Mouse (Mus musculus): ENCODE results near the gene Nxpe4. TPM values are rescaled to one million over a fixed set of nuclear protein-coding genes. Genes with fewer than 3 reads are reported as not detected.
"Not testable (repeated sequence)": the region's sequence is repeated elsewhere in the genome, so short reads cannot be mapped to it uniquely, and the experiment has no call there.

Gene Nxpe4
- total and polyA plus RNA-seq, 2 experiments from 2014 or later: 5.9 to 9.5 TPM

DNA sequence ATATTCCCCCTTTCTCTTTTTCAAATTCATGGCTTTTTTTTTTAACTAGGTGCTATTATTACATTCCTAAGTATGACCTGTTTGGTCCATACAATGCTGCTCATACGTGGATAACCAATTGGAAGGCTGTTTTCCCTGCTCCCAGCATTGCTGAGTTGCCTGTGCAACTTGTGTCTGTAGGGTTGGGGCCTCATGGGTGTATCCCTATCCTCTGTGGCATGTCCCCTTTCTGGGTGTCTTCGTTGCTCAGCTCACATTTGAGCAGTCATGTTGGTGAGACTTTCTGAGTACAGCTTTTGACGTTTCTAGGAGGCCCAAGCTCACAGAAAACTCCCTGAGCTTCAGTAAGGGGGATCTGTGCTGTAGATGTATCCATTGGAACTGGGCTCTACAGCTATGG, 242.9 kb downstream of the Nxpe4 start:
- Histone ChIP-seq H3K4me3 (ENCODE audit: low read depth, low read length) (no peak overlapping the region), H3K27ac (ENCODE audit: low read depth) (no peak overlapping the region), H3K36me3 (replicated peaks; ENCODE audit: control insufficient read depth, insufficient read depth, low read length) (no peaks in the 10 kb centered on the region), H3K4me2 (ENCODE audit: low read depth, low read length) (no peak overlapping the region), H3K27me3 (ENCODE audit: control insufficient read depth, insufficient read depth, low read length) (no peaks in the 10 kb centered on the region), H3K9me3 (replicated peaks; ENCODE audit: control insufficient read depth, low read length) (no peaks in the 10 kb centered on the region; the same call in 1 of the 2 replicates), H3K9ac (replicated peaks; ENCODE audit: low read depth, low read length) (no peak overlapping the region), H3K4me1 (ENCODE audit: control insufficient read depth, insufficient read depth) (no peaks in the 10 kb centered on the region)
- 55% methylated on average over 3 of the region's 3 CpGs for WGBS
- ATAC-seq (ENCODE audit: insufficient read depth, low read depth) (no peak), DNase-seq (ENCODE audit: low spot score) (no peak)
- TF ChIP-seq EP300 (IDR thresholded peaks at IDR 0.05; ENCODE audit: low read depth): no peak
- TF ChIP-seq CTCF (IDR thresholded peaks at IDR 0.05; ENCODE audit: low read depth): no peak

DNA sequence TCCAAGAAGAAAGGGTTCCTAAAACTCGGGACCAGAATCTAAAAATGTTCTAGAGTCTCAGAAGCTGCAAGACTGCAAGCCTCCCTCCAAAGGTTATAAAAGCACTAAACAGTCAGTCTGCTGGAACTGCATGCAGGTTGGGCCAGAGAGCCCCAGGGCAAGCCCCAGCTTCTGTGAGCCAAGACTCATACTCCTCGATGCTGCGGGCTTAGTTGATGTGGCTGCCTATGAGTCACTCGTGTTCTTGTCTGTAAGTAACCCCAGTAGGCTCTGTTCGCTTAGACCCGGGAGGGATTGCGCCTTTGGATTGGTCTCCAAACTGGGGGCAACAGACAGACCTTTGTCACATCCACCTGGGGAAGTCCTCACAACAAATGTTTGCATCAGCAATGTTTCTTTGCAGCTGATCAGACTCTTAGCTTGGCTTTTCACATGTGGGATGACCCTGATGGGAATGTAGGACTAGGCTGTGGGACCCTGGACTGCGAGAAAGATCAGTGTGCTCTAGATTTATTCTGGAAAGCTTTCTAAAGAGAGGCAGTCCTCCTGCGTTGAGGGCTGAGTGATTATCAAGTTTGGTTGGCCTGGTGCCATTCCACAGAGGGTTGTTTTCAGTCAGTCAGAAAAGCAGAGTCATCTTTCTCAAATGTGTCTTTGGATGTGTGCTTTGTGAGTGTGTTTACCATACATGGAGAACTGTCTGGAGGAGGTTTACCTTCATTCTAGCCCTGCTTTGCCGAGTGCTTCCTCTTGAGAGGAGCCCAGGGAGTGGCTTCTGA, 245.9 kb downstream of the Nxpe4 start:
- WGBS: 56% methylated on average over 10 of the region's 10 CpGs
- no peak for DNase-seq (ENCODE audit: low spot score)
- H3K4me3 ChIP-seq (ENCODE audit: low read depth, low read length): no peak overlapping the region
- no peaks in the 10 kb centered on the region; the same call in 1 of the 2 replicates for H3K9me3 ChIP-seq (replicated peaks; ENCODE audit: control insufficient read depth, low read length)
- no peaks in the 10 kb centered on the region for H3K4me1 ChIP-seq (ENCODE audit: control insufficient read depth, insufficient read depth)
- TF ChIP-seq EP300 (IDR thresholded peaks at IDR 0.05; ENCODE audit: low read depth) (no peak), CTCF (IDR thresholded peaks at IDR 0.05; ENCODE audit: low read depth) (no peak)
- no peak overlapping the region for H3K27ac ChIP-seq (ENCODE audit: low read depth)
- H3K27me3 ChIP-seq (ENCODE audit: control insufficient read depth, insufficient read depth, low read length): no peaks in the 10 kb centered on the region
- no peak overlapping the region for H3K9ac ChIP-seq (replicated peaks; ENCODE audit: low read depth, low read length)
- no peaks in the 10 kb centered on the region for H3K36me3 ChIP-seq (replicated peaks; ENCODE audit: control insufficient read depth, insufficient read depth, low read length)
- no peak overlapping the region for H3K4me2 ChIP-seq (ENCODE audit: low read depth, low read length)
- no peak for ATAC-seq (ENCODE audit: insufficient read depth, low read depth)

DNA sequence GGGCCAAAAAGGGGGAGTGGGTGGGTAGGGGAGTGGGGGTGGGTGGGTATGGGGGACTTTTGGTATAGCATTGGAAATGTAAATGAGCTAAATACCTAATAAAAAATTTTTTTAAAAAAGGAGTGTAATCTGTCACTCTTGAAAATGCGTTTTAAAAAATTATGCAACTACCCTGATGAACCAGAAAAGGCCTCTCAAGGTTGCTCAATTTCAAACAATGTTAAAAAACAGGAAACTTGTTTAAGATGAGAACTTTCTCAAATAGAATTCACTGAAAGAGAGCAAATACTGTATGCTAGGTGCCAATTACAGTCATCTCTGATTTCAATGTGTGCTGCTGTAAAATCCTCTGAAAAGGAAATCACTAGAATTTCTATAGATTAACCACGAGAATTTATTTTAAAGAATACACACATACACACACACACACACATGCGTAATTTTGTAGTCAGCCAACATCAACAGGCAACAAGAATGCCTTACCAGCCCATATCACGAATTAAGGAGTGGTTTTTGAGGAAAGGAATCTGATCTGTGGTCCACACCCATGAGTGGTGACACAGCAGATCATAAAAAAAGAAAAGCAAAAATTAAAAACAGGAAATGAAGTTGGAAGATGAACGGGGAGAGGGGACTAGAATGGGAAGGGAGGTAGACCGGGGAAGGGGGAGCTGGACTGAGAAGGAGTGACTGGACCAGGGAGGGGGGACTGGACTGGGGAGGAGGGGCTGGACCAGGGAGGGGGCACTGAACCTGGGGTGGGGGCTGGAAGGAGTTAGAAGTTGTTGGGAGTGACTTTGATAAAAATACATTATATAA, 248.6 kb downstream of the Nxpe4 start:
- TF ChIP-seq EP300 (IDR thresholded peaks at IDR 0.05; ENCODE audit: low read depth): no peak
- TF ChIP-seq CTCF (IDR thresholded peaks at IDR 0.05; ENCODE audit: low read depth): no peak
- Histone ChIP-seq H3K36me3 (replicated peaks; ENCODE audit: control insufficient read depth, insufficient read depth, low read length) (no peaks in the 10 kb centered on the region), H3K4me3 (ENCODE audit: low read depth, low read length) (no peak overlapping the region), H3K9ac (replicated peaks; ENCODE audit: low read depth, low read length) (no peak overlapping the region), H3K27me3 (ENCODE audit: control insufficient read depth, insufficient read depth, low read length) (no peaks in the 10 kb centered on the region), H3K27ac (ENCODE audit: low read depth) (no peak overlapping the region), H3K4me2 (ENCODE audit: low read depth, low read length) (no peak overlapping the region), H3K4me1 (ENCODE audit: control insufficient read depth, insufficient read depth) (no peaks in the 10 kb centered on the region), H3K9me3 (replicated peaks; ENCODE audit: control insufficient read depth, low read length) (no peaks in the 10 kb centered on the region)
- DNase-seq (ENCODE audit: low spot score): no peak
- 57% methylated on average over 6 of the region's 6 CpGs for WGBS
- no peak for ATAC-seq (ENCODE audit: insufficient read depth, low read depth)

GRCm38 (mm10) chr9:48413591-48413990, 251.8 kb downstream of the Nxpe4 start:
- no peaks in the 10 kb centered on the region for H3K4me1 ChIP-seq (ENCODE audit: control insufficient read depth, insufficient read depth)
- H3K36me3 ChIP-seq (replicated peaks; ENCODE audit: control insufficient read depth, insufficient read depth, low read length): no peaks in the 10 kb centered on the region
- DNase-seq (ENCODE audit: low spot score) (no peak), ATAC-seq (ENCODE audit: insufficient read depth, low read depth) (no peak)
- H3K27me3 ChIP-seq (ENCODE audit: control insufficient read depth, insufficient read depth, low read length): no peaks in the 10 kb centered on the region
- no peak overlapping the region for H3K4me2 ChIP-seq (ENCODE audit: low read depth, low read length)
- TF ChIP-seq EP300 (IDR thresholded peaks at IDR 0.05; ENCODE audit: low read depth) (no peak), CTCF (IDR thresholded peaks at IDR 0.05; ENCODE audit: low read depth) (no peak)
- H3K27ac ChIP-seq (ENCODE audit: low read depth): no peak overlapping the region
- H3K4me3 ChIP-seq (ENCODE audit: low read depth, low read length): no peak overlapping the region
- no peaks in the 10 kb centered on the region for H3K9me3 ChIP-seq (replicated peaks; ENCODE audit: control insufficient read depth, low read length)
- 79% methylated on average over 2 of the region's 2 CpGs for WGBS
- no peak overlapping the region for H3K9ac ChIP-seq (replicated peaks; ENCODE audit: low read depth, low read length)

DNA sequence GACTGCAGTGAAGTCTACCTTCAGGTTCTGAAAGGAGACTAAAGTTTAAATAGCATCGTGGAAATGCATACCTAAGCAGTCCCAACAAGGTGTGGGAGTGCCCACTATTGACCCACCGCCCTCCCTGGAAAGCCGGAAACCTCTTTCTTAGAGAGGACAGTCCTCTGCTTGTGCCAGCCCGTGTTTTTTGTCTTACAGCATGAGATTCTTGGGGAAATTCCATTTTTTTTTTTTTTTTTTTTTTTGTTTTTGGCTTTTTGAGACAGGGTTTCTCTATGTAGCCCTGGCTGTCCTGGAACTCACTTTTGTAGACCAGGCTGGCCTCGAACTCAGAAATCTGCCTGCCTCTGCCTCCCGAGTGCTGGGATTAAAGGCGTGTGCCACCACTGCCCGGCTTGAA, 255.5 kb downstream of the Nxpe4 start:
- not testable (repeated sequence) for H3K4me3 ChIP-seq (ENCODE audit: low read depth, low read length); H3K27ac ChIP-seq (ENCODE audit: low read depth); H3K27me3 ChIP-seq (ENCODE audit: control insufficient read depth, insufficient read depth, low read length); H3K9ac ChIP-seq (replicated peaks; ENCODE audit: low read depth, low read length); DNase-seq (ENCODE audit: low spot score); ATAC-seq (ENCODE audit: insufficient read depth, low read depth); H3K4me2 ChIP-seq (ENCODE audit: low read depth, low read length); H3K36me3 ChIP-seq (replicated peaks; ENCODE audit: control insufficient read depth, insufficient read depth, low read length); H3K9me3 ChIP-seq (replicated peaks; ENCODE audit: control insufficient read depth, low read length); H3K4me1 ChIP-seq (ENCODE audit: control insufficient read depth, insufficient read depth)
- 84% methylated on average over 8 of the region's 8 CpGs for WGBS
